Mouse (Mus musculus): ENCODE measurements around the gene Ucn2.

DNA sequence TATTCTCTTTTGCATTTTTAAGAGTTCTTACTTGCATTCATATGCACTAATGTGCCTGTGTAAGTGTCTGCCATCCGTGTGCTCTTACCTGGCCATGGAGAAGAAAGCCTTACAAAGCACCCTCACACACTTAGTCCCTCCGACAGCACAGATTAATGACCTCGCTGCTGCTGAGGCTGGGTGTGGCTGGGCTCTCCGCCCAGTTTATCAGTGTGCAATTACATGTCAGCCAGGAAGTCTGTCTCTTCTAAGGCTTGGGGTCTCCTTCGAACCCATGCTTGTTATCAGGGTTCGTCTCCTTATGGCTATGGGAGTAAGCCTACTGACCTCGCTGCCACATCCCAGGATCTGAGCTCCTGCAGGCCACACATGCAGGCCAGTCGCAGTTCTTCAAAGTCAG lies 29.6 kb downstream of the Ucn2 start:
- TF ChIP-seq CTCF (IDR thresholded peaks at IDR 0.05; ENCODE audit: borderline replicate concordance, control insufficient read depth, extremely low read depth, insufficient read depth, low read length, poor library complexity): no peak
- no peak for TF ChIP-seq POLR2A (IDR thresholded peaks at IDR 0.05; ENCODE audit: control insufficient read depth, extremely low read depth, insufficient read depth, low read length, poor library complexity)
